Mouse (Mus musculus) limb, embryonic 10.5 days (tissue): Measurements from ENCODE around the gene Gm29564. TPM values are rescaled to one million over a fixed set of nuclear protein-coding genes. Genes with fewer than 3 reads are reported as not detected.
"Not testable (repeated sequence)": the region's sequence is repeated elsewhere in the genome, so short reads cannot be mapped to it uniquely, and the experiment has no call there.

Experiments
- DNase-seq: peaks from one replicate; pipeline ENCODE4 v3.0.0-alpha.2; 2017; ENCODE audit warnings: low spot score
- H3K27ac ChIP-seq: fragments of 300-500 bp; sonication (generic); 2 replicates; pipeline ENCODE4 v1.5.1; 2016; ENCODE audit warnings: mild to moderate bottlenecking
- H3K27me3 ChIP-seq: fragments of 300-500 bp; sonication (generic); 2 replicates; pipeline ENCODE4 v1.6.1; 2016; ENCODE audit warnings: low read depth, mild to moderate bottlenecking; ENCODE audit not compliant: poor library complexity, severe bottlenecking
- H3K36me3 ChIP-seq: fragments of 300-500 bp; sonication (generic); 2 replicates; pipeline ENCODE4 v1.6.1; 2016; ENCODE audit warnings: mild to moderate bottlenecking, moderate library complexity
- H3K4me1 ChIP-seq: fragments of 300-500 bp; sonication (generic); 2 replicates; pipeline ENCODE4 v1.6.1; 2016
- H3K4me3 ChIP-seq: fragments of 300-500 bp; sonication (generic); 2 replicates; pipeline ENCODE4 v1.5.1; 2016; ENCODE audit warnings: mild to moderate bottlenecking, moderate library complexity
- H3K9me3 ChIP-seq: fragments of 300-500 bp; sonication (generic); replicated peaks from 2 replicates; pipeline ENCODE4 v1.6.1; 2016; ENCODE audit warnings: mild to moderate bottlenecking
- WGBS: fragments of 180-500 bp; shearing (Covaris S2); methylation state at CpG from one replicate; pipeline ENCODE4 v1.1.7; 2016; 5-methylcytosine and 5-hydroxymethylcytosine counted together
- polyA plus RNA-seq: library from polyadenylated mRNA; unstranded; fragments of >200 nt; fragmentation: Nextera tagmentation; extraction: Ambion mirVana; gene quantifications from 2 replicates; pipeline ENCODE4 v1.2.1, GENCODE M21; 2016

Gm29564 gene
- polyA plus RNA-seq, result not detected in 2 replicates

GRCm38 (mm10) chrY:78212693-78213092 lies at the start of gene Gm29564:
Gm29564 (plus strand) TSS chrY:78212993.
- H3K9me3 ChIP-seq, H3K4me1 ChIP-seq, H3K27ac ChIP-seq, H3K4me3 ChIP-seq, H3K36me3 ChIP-seq, H3K27me3 ChIP-seq, DNase-seq: not testable (repeated sequence)
- WGBS, result no CpG with 5 or more reads among the region's 6 CpGs

Other genes with a start within 250 kb of the Gm29564 start
- not detected in 2 replicates for gene Gm20867, start 249.8 kb upstream of the Gm29564 start, polyA plus RNA-seq